Mouse (Mus musculus): ENCODE results near the gene Plppr5. TPM values are rescaled to one million over a fixed set of nuclear protein-coding genes. Genes with fewer than 3 reads are reported as not detected.

Plppr5 gene
- total and polyA plus RNA-seq, 3 experiments, result not detected

GRCm38 (mm10) chr3:117603458-117603857 lies 28.8 kb downstream of the Plppr5 start:
- no peaks in the 10 kb centered on the region for H3K79me2 ChIP-seq (ENCODE audit: control insufficient read depth, insufficient read depth, low read length, poor library complexity)
- H3K9me3 ChIP-seq (replicated peaks; ENCODE audit: insufficient read depth, low read length), result no peaks in the 10 kb centered on the region

GRCm38 (mm10) chr3:117606383-117606782 lies 31.7 kb downstream of the Plppr5 start:
- Histone ChIP-seq H3K27me3 (ENCODE audit: control insufficient read depth in 1 of 2, insufficient read depth in 2 of 2, low read length in 2 of 2) (no peaks in the 10 kb centered on the region), H3K9ac (ENCODE audit: control insufficient read depth, low read depth, low read length, poor library complexity, severe bottlenecking) (no peak overlapping the region), H3K36me3 (ENCODE audit: control insufficient read depth in 1 of 2, insufficient read depth in 2 of 2, low read length in 2 of 2) (no peaks in the 10 kb centered on the region), H3K4me1 (ENCODE audit: control insufficient read depth in 1 of 2, insufficient read depth in 2 of 2, low read length in 2 of 2) (no peaks in the 10 kb centered on the region), H3K4me3 (ENCODE audit: control insufficient read depth in 1 of 2, insufficient read depth in 1 of 2, low read depth in 2 of 2, low read length in 2 of 2) (no peak overlapping the region), H3K27ac (ENCODE audit: control insufficient read depth, low read depth, low read length) (no peak overlapping the region), H3K79me2 (ENCODE audit: control insufficient read depth, insufficient read depth, low read length, poor library complexity) (no peaks in the 10 kb centered on the region), H3K9me3 (replicated peaks; ENCODE audit: insufficient read depth, low read length) (no peaks in the 10 kb centered on the region)
- no peak for TF ChIP-seq ETS1 (IDR thresholded peaks at IDR 0.05; ENCODE audit: low read depth, low read length)
- TF ChIP-seq POLR2AphosphoS5 (IDR thresholded peaks at IDR 0.05; ENCODE audit: borderline replicate concordance, low read depth, low read length), result no peak
- no peak for TF ChIP-seq NRF1 (IDR thresholded peaks at IDR 0.05; ENCODE audit: insufficient read depth, low read depth, low read length, poor library complexity, severe bottlenecking)
- TF ChIP-seq MYB (IDR thresholded peaks at IDR 0.05; ENCODE audit: low read depth, low read length), result no peak
- no peak for TF ChIP-seq MAX (IDR thresholded peaks at IDR 0.05; ENCODE audit: low read length)
- TF ChIP-seq UBTF (IDR thresholded peaks at IDR 0.05; ENCODE audit: borderline replicate concordance, insufficient read depth, low read depth, low read length), result no peak
- no peak for TF ChIP-seq SMC3 (IDR thresholded peaks at IDR 0.05; ENCODE audit: low read depth, low read length)
- no peak for TF ChIP-seq ELF1 (IDR thresholded peaks at IDR 0.05; ENCODE audit: low read depth, low read length)
- no peak for TF ChIP-seq SIN3A (IDR thresholded peaks at IDR 0.05; ENCODE audit: low read length)
- no peak for TF ChIP-seq RCOR1 (IDR thresholded peaks at IDR 0.05; ENCODE audit: low read depth, low read length)
- TF ChIP-seq ZMIZ1 (IDR thresholded peaks at IDR 0.05; ENCODE audit: low read depth, low read length), result no peak
- no peak for TF ChIP-seq HCFC1 (IDR thresholded peaks at IDR 0.05; ENCODE audit: low read depth, low read length)
- TF ChIP-seq TBP (IDR thresholded peaks at IDR 0.05; ENCODE audit: low read depth, low read length), result no peak
- DNase-seq (ENCODE audit: low read depth, low spot score), result no peak

More at GRCm38 (mm10) chr3:117603458-117603857, 28.8 kb downstream of the Plppr5 start:
- Histone ChIP-seq H3K9ac (ENCODE audit: control insufficient read depth, low read depth, low read length, poor library complexity, severe bottlenecking) (no peak overlapping the region), H3K27ac (ENCODE audit: control insufficient read depth, low read depth, low read length) (no peak overlapping the region), H3K4me1 (ENCODE audit: control insufficient read depth in 1 of 2, insufficient read depth in 2 of 2, low read length in 2 of 2) (no peaks in the 10 kb centered on the region), H3K36me3 (ENCODE audit: control insufficient read depth in 1 of 2, insufficient read depth in 2 of 2, low read length in 2 of 2) (no peaks in the 10 kb centered on the region), H3K27me3 (ENCODE audit: control insufficient read depth in 1 of 2, insufficient read depth in 2 of 2, low read length in 2 of 2) (no peaks in the 10 kb centered on the region), H3K4me3 (ENCODE audit: control insufficient read depth in 1 of 2, insufficient read depth in 1 of 2, low read depth in 2 of 2, low read length in 2 of 2) (no peak overlapping the region)
- TF ChIP-seq SMC3 (IDR thresholded peaks at IDR 0.05; ENCODE audit: low read depth, low read length) (no peak), USF1 (IDR thresholded peaks at IDR 0.05; ENCODE audit: low read depth, low read length) (no peak), TCF12 (IDR thresholded peaks at IDR 0.05; ENCODE audit: low read depth, low read length) (no peak), NRF1 (IDR thresholded peaks at IDR 0.05; ENCODE audit: insufficient read depth, low read depth, low read length, poor library complexity, severe bottlenecking) (no peak), GABPA (IDR thresholded peaks at IDR 0.05; ENCODE audit: low read depth, low read length) (no peak), ZKSCAN1 (IDR thresholded peaks at IDR 0.05; ENCODE audit: low read depth, low read length) (no peak), USF2 (IDR thresholded peaks at IDR 0.05; ENCODE audit: borderline replicate concordance in 1 of 2, insufficient read depth in 1 of 2, low read depth in 1 of 2, low read length in 2 of 2) (no peak), E2F4 (IDR thresholded peaks at IDR 0.05; ENCODE audit: borderline replicate concordance, low read depth, low read length) (no peak), TAL1 (IDR thresholded peaks at IDR 0.05; ENCODE audit: low read length) (no peak), CHD2 (IDR thresholded peaks at IDR 0.05; ENCODE audit: low read length) (no peak), TBP (IDR thresholded peaks at IDR 0.05; ENCODE audit: low read depth, low read length) (no peak), GATA1 (IDR thresholded peaks at IDR 0.05; ENCODE audit: low read depth, low read length) (no peak), HCFC1 (IDR thresholded peaks at IDR 0.05; ENCODE audit: low read depth, low read length) (no peak), RCOR1 (IDR thresholded peaks at IDR 0.05; ENCODE audit: low read depth, low read length) (no peak)
- DNase-seq (ENCODE audit: low read depth, low spot score), result no peak

Measured in MEL (cell line).